Mouse (Mus musculus) urinary bladder, postnatal 0 days (tissue): ENCODE results near the gene Snca. TPM values are rescaled to one million over a fixed set of nuclear protein-coding genes. Genes with fewer than 3 reads are reported as not detected.

Source experiments
- polyA plus RNA-seq: library from polyadenylated mRNA; unstranded; fragments of >200 nt; fragmentation: Nextera tagmentation; extraction: Ambion mirVana; gene quantifications from 2 replicates; pipeline ENCODE4 v1.2.1, GENCODE M21; 2015

The Snca gene
- polyA plus RNA-seq, result 13.7 and 32.9 TPM in 2 replicates

GRCm38 (mm10) chr6:60829282-60829891 is at the start of gene Snca:
Gene Snca, minus strand, starts transcription at chr6:60829855.

Other genes with a start within 250 kb of the Snca start
- gene Mmrn1, start 95.1 kb upstream of the Snca start, polyA plus RNA-seq, result 0.66 and 1.2 TPM in 2 replicates